Mouse (Mus musculus) neural tube, embryonic 11.5 days (tissue): ENCODE measurements around the gene D11Wsu47e. TPM values are rescaled to one million over a fixed set of nuclear protein-coding genes. Genes with fewer than 3 reads are reported as not detected.
A peak's percentile ranks its signal among the peaks of the same experiment; 100 is the strongest.

Experiments used
- ATAC-seq: fragments of 200-750 bp; cut with Nextera tagmentation; 2 replicates; pipeline ENCODE4 v1.8.0; 2017; ENCODE audit warnings: moderate number of reproducible peaks, mild to moderate bottlenecking, moderate TSS enrichment, moderate library complexity; ENCODE audit not compliant: insufficient read depth, low FRiP score, low TSS enrichment
- DNase-seq: peaks from one replicate; pipeline ENCODE4 v3.0.0-alpha.2; 2015; ENCODE audit warnings: low spot score
- H3K27ac ChIP-seq: fragments of 300-500 bp; sonication (generic); 2 replicates; pipeline ENCODE4 v1.5.1; 2014; ENCODE audit warnings: low read depth, mild to moderate bottlenecking, low read length
- H3K27me3 ChIP-seq: fragments of 300-500 bp; sonication (generic); 2 replicates; pipeline ENCODE4 v1.6.1; 2014; ENCODE audit warnings: mild to moderate bottlenecking, low read length, mixed read lengths; ENCODE audit not compliant: control insufficient read depth, insufficient read depth
- H3K36me3 ChIP-seq: fragments of 300-500 bp; sonication (generic); 2 replicates; pipeline ENCODE4 v1.6.1; 2014; ENCODE audit warnings: mild to moderate bottlenecking, low read length, moderate library complexity, mixed read lengths; ENCODE audit not compliant: control insufficient read depth, insufficient read depth
- H3K4me1 ChIP-seq: fragments of 300-500 bp; sonication (generic); 2 replicates; pipeline ENCODE4 v1.6.1; 2014; ENCODE audit warnings: low read length, mixed read lengths; ENCODE audit not compliant: control insufficient read depth, insufficient read depth
- H3K4me2 ChIP-seq: fragments of 300-500 bp; sonication (generic); 2 replicates; pipeline ENCODE4 v1.6.1; 2014; ENCODE audit warnings: low read depth, mild to moderate bottlenecking, moderate library complexity
- H3K4me3 ChIP-seq: fragments of 300-500 bp; sonication (generic); 2 replicates; pipeline ENCODE4 v1.5.1; 2014; ENCODE audit warnings: low read depth, low read length
- H3K9ac ChIP-seq: fragments of 300-500 bp; sonication (generic); 2 replicates; pipeline ENCODE4 v1.6.1; 2014; ENCODE audit warnings: mild to moderate bottlenecking, low read length
- H3K9me3 ChIP-seq: fragments of 300-500 bp; sonication (generic); 2 replicates; pipeline ENCODE4 v1.6.1; 2016; ENCODE audit warnings: low read length; ENCODE audit not compliant: control insufficient read depth
- WGBS: fragments of 180-500 bp; shearing (Covaris S2); extraction: QIAGEN DNeasy Blood & Tissue Kit; methylation state at CpG from one replicate; pipeline ENCODE4 v1.1.7; 2014; 5-methylcytosine and 5-hydroxymethylcytosine counted together
- polyA plus RNA-seq: library from polyadenylated mRNA; unstranded; fragments of >200 nt; fragmentation: Nextera tagmentation; extraction: Ambion mirVana; gene quantifications from 2 replicates; pipeline ENCODE4 v1.2.1, GENCODE M21; 2014

The D11Wsu47e gene
- 24.5 and 25.5 TPM in 2 replicates for polyA plus RNA-seq

- no peaks in the 10 kb centered on the region for H3K9me3 ChIP-seq
- no peaks in the 10 kb centered on the region for H3K27me3 ChIP-seq
- H3K27ac ChIP-seq = peak within 1 kb of the TSS; percentile 95
- H3K4me1 ChIP-seq = peaks cover 14% of the 10 kb centered on the region
- peaks cover 6% of the 10 kb centered on the region for H3K36me3 ChIP-seq
- peak within 1 kb of the TSS; percentile 87 for H3K9ac ChIP-seq
- ATAC-seq = peak; percentile 92
- peak; percentile 98 for DNase-seq
- peak within 1 kb of the TSS; percentile 91 for H3K4me3 ChIP-seq
- peak within 1 kb of the TSS; percentile 86 for H3K4me2 ChIP-seq
- under 1% methylated on average over 73 of the region's 73 CpGs for WGBS
Measured at GRCm38 (mm10) chr11:113683957-113684706, at the start of gene D11Wsu47e, which contains the start of gene Fam104a. TSS of gene D11Wsu47e (plus strand) at chr11:113684412. TSS of gene Fam104a (minus strand) at chr11:113684155.

GRCm38 (mm10) chr11:113634699-113635121 is 49.5 kb upstream of the D11Wsu47e start:
- no peak for DNase-seq
- no peak overlapping the region for H3K4me3 ChIP-seq
- H3K9ac ChIP-seq = no peak overlapping the region
- no peaks in the 10 kb centered on the region for H3K36me3 ChIP-seq
- no peak overlapping the region for H3K4me2 ChIP-seq
- H3K9me3 ChIP-seq = no peaks in the 10 kb centered on the region
- H3K27me3 ChIP-seq = no peaks in the 10 kb centered on the region
- H3K27ac ChIP-seq = no peak overlapping the region
- WGBS = 75% methylated on average over 10 of the region's 10 CpGs
- ATAC-seq = no peak
- no peaks in the 10 kb centered on the region for H3K4me1 ChIP-seq

GRCm38 (mm10) chr11:113638680-113639079 is 45.5 kb upstream of the D11Wsu47e start:
- 94% methylated on average over 12 of the region's 12 CpGs for WGBS
- no peak for DNase-seq

GRCm38 (mm10) chr11:113645181-113645580 is 39.0 kb upstream of the D11Wsu47e start:
- no peak overlapping the region for H3K27ac ChIP-seq
- WGBS = 87% methylated on average over 3 of the region's 3 CpGs

More at GRCm38 (mm10) chr11:113638680-113639079, 45.5 kb upstream of the D11Wsu47e start:
- H3K9me3 ChIP-seq = no peaks in the 10 kb centered on the region
- H3K27ac ChIP-seq = no peak overlapping the region
- no peaks in the 10 kb centered on the region for H3K4me1 ChIP-seq
- H3K4me2 ChIP-seq = no peak overlapping the region
- no peak for ATAC-seq
- no peak overlapping the region for H3K4me3 ChIP-seq
- no peak overlapping the region for H3K9ac ChIP-seq
- H3K27me3 ChIP-seq = no peaks in the 10 kb centered on the region
- no peaks in the 10 kb centered on the region for H3K36me3 ChIP-seq

GRCm38 (mm10) chr11:113648152-113648551 is 36.1 kb upstream of the D11Wsu47e start:
- H3K4me3 ChIP-seq = no peak overlapping the region
- no peak for ATAC-seq
- peak overlapping the region; percentile 17; the same call in 1 of the 2 replicates for H3K4me2 ChIP-seq
- peak; percentile 88 for DNase-seq
- H3K27me3 ChIP-seq = no peaks in the 10 kb centered on the region
- H3K9ac ChIP-seq = peak overlapping the region; percentile 29; the same call in 1 of the 2 replicates
- H3K9me3 ChIP-seq = no peaks in the 10 kb centered on the region
- no peaks in the 10 kb centered on the region for H3K36me3 ChIP-seq
- no peak overlapping the region for H3K27ac ChIP-seq
- H3K4me1 ChIP-seq = peaks cover 10% of the 10 kb centered on the region
- 3% methylated on average over 15 of the region's 15 CpGs for WGBS

More at GRCm38 (mm10) chr11:113645181-113645580, 39.0 kb upstream of the D11Wsu47e start:
- H3K27me3 ChIP-seq = no peaks in the 10 kb centered on the region
- H3K4me3 ChIP-seq = no peak overlapping the region
- no peak for DNase-seq
- H3K9ac ChIP-seq = no peak overlapping the region
- no peaks in the 10 kb centered on the region for H3K36me3 ChIP-seq
- H3K4me2 ChIP-seq = no peak overlapping the region
- no peak for ATAC-seq
- H3K4me1 ChIP-seq = peaks cover under 1% of the 10 kb centered on the region; the same call in 1 of the 2 replicates
- no peaks in the 10 kb centered on the region for H3K9me3 ChIP-seq

GRCm38 (mm10) chr11:113648690-113649352 is 35.4 kb upstream of the D11Wsu47e start, which contains the start of gene Cog1:
TSS of gene Cog1 (plus strand) at chr11:113649169.
- 0 out of 2 replicates have a peak, but pooled peaks cover 1% of the 10 kb centered on the region for H3K36me3 ChIP-seq
- H3K4me2 ChIP-seq = peak within 1 kb of the TSS; percentile 56
- H3K27ac ChIP-seq = peak within 1 kb of the TSS; percentile 81
- peak within 1 kb of the TSS; percentile 61 for H3K4me3 ChIP-seq
- no peaks in the 10 kb centered on the region for H3K27me3 ChIP-seq
- no peaks in the 10 kb centered on the region for H3K9me3 ChIP-seq
- peaks cover 10% of the 10 kb centered on the region for H3K4me1 ChIP-seq
- peak within 1 kb of the TSS; percentile 93 for H3K9ac ChIP-seq
- DNase-seq = no peak
- no peak for ATAC-seq
- WGBS = 43% methylated on average over 26 of the region's 26 CpGs

GRCm38 (mm10) chr11:113649353-113650210 is 34.6 kb upstream of the D11Wsu47e start, which contains the start of gene Slc39a11:
TSS of gene Slc39a11 (minus strand) at chr11:113650079.
- peaks cover 10% of the 10 kb centered on the region for H3K4me1 ChIP-seq
- H3K36me3 ChIP-seq = 0 out of 2 replicates have a peak, but pooled peaks cover 3% of the 10 kb centered on the region
- WGBS = under 1% methylated on average over 76 of the region's 91 CpGs
- peak within 1 kb of the TSS; percentile 61 for H3K4me3 ChIP-seq
- peak within 1 kb of the TSS; percentile 81 for H3K27ac ChIP-seq
- ATAC-seq (peak; percentile 69; the same call in 1 of the 2 replicates), DNase-seq (peak; percentile 88)
- H3K4me2 ChIP-seq = peak within 1 kb of the TSS; percentile 56
- H3K27me3 ChIP-seq = no peaks in the 10 kb centered on the region
- H3K9me3 ChIP-seq = no peaks in the 10 kb centered on the region
- H3K9ac ChIP-seq = peak within 1 kb of the TSS; percentile 93
